Mouse (Mus musculus): ENCODE measurements around the gene Dynll1. TPM values are rescaled to one million over a fixed set of nuclear protein-coding genes. Genes with fewer than 3 reads are reported as not detected.
A peak's percentile ranks its signal among the peaks of the same experiment; 100 is the strongest.

The Dynll1 gene
- polyA plus RNA-seq, 1 experiment from 2014 or later = 1,317 TPM

GRCm38 (mm10) chr5:115271931-115272811 is 28.6 kb downstream of the Dynll1 start:
- no peaks in the 10 kb centered on the region for H3K36me3 ChIP-seq (ENCODE audit: insufficient read depth, low read length)
- H3K9ac ChIP-seq (replicated peaks; ENCODE audit: low read depth) = peak overlapping the region; percentile 99
- ATAC-seq = peak; percentile 63
- peaks cover 13% of the 10 kb centered on the region; the same call in 1 of the 2 replicates for H3K4me1 ChIP-seq (ENCODE audit: insufficient read depth, low read depth, low read length)
- WGBS = under 1% methylated on average over 64 of the region's 77 CpGs
- TF ChIP-seq CTCF (IDR thresholded peaks at IDR 0.05) = no peak
- no peak for TF ChIP-seq EP300 (IDR thresholded peaks at IDR 0.05)
- no peaks in the 10 kb centered on the region for H3K9me3 ChIP-seq (ENCODE audit: low read length)
- H3K4me2 ChIP-seq (replicated peaks; ENCODE audit: low read depth, low read length) = peak overlapping the region; percentile 68
- peak overlapping the region; percentile 99 for H3K4me3 ChIP-seq (ENCODE audit: low read depth, low read length)
- H3K27me3 ChIP-seq (replicated peaks; ENCODE audit: insufficient read depth, low read length) = no peaks in the 10 kb centered on the region
- peak overlapping the region; percentile 90 for H3K27ac ChIP-seq (ENCODE audit: low read length)
- DNase-seq (ENCODE audit: low spot score) = peak; percentile 72

DNA sequence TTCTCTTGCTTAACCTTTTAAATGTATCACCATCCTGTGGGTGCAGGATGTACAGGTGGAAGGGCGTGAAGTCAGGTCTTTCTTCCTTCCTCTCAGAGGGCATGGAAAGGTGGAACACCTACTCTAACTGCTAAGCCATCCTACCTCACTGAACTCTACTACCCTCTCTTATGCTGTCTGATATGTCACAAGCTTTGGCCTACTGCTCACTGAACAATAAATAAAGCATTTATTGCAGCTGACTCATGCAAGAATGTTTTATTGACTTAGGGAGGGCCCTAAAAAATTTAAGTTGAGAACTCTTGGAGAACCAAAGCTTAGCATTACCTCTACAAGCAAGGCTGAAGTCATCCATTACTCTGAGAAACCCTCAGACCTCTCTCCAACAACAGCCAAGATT is 30.8 kb downstream of the Dynll1 start:
- H3K4me1 ChIP-seq (ENCODE audit: insufficient read depth, low read depth, low read length) = peaks cover 13% of the 10 kb centered on the region; the same call in 1 of the 2 replicates
- no peak overlapping the region for H3K9ac ChIP-seq (replicated peaks; ENCODE audit: low read depth)
- H3K4me3 ChIP-seq (ENCODE audit: low read depth, low read length) = peak overlapping the region; percentile 99; the same call in 1 of the 2 replicates

GRCm38 (mm10) chr5:115268266-115268665 is 32.5 kb downstream of the Dynll1 start:
- ATAC-seq (no peak), DNase-seq (ENCODE audit: low spot score) (no peak)
- Histone ChIP-seq H3K36me3 (ENCODE audit: insufficient read depth, low read length) (no peaks in the 10 kb centered on the region), H3K4me2 (replicated peaks; ENCODE audit: low read depth, low read length) (no peak overlapping the region), H3K4me1 (ENCODE audit: insufficient read depth, low read depth, low read length) (peaks cover 13% of the 10 kb centered on the region; the same call in 1 of the 2 replicates), H3K27ac (ENCODE audit: low read length) (peak overlapping the region; percentile 15), H3K9ac (replicated peaks; ENCODE audit: low read depth) (no peak overlapping the region), H3K27me3 (replicated peaks; ENCODE audit: insufficient read depth, low read length) (no peaks in the 10 kb centered on the region), H3K9me3 (ENCODE audit: low read length) (no peaks in the 10 kb centered on the region), H3K4me3 (ENCODE audit: low read depth, low read length) (no peak overlapping the region)
- no peak for TF ChIP-seq CTCF (IDR thresholded peaks at IDR 0.05)
- TF ChIP-seq EP300 (IDR thresholded peaks at IDR 0.05) = no peak
- 46% methylated on average over 3 of the region's 3 CpGs for WGBS

More for the DNA sequence above, 30.8 kb downstream of the Dynll1 start:
- peak; percentile 9; the same call in 1 of the 2 replicates for ATAC-seq
- peak; percentile 75 for DNase-seq (ENCODE audit: low spot score)
- Histone ChIP-seq H3K27me3 (replicated peaks; ENCODE audit: insufficient read depth, low read length) (no peaks in the 10 kb centered on the region), H3K27ac (ENCODE audit: low read length) (no peak overlapping the region; the same call in 1 of the 2 replicates), H3K9me3 (ENCODE audit: low read length) (no peaks in the 10 kb centered on the region), H3K4me2 (replicated peaks; ENCODE audit: low read depth, low read length) (peak overlapping the region; percentile 68; the same call in 1 of the 2 replicates), H3K36me3 (ENCODE audit: insufficient read depth, low read length) (no peaks in the 10 kb centered on the region)
- WGBS = 68% methylated on average over 1 of the region's 1 CpGs
- TF ChIP-seq CTCF (IDR thresholded peaks at IDR 0.05) (no peak), EP300 (IDR thresholded peaks at IDR 0.05) (peak; percentile 27; the same call in 1 of the 2 replicates)

DNA sequence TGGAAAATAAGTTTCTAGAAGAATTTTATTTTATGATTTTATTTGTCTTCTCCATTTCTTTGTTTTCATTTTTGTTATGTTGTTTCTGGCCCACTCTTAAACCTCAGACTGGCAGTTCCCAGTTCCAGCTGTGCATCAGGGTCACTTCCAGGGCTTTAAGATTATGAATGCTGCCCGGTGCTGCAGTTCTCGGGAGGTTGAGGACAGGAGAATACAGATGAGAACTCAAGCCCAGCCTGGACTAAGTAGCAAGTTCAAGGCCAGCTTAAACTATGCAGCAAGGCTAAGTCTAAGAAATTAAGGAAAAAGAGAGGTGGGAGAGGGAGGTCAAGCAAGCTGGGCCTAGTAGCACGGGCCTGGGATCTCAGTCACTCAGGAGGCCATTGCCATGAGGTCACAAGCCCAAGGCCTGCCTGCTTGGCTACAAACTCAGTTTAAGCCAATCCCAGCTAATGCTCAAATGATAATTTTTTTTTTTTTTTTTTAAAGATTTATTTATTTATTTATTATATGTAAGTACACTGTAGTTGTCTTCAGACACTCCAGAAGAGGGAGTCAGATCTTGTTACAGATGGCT is 33.2 kb downstream of the Dynll1 start:
- no peaks in the 10 kb centered on the region for H3K36me3 ChIP-seq (ENCODE audit: insufficient read depth, low read length)
- ATAC-seq (no peak), DNase-seq (ENCODE audit: low spot score) (no peak)
- H3K9me3 ChIP-seq (ENCODE audit: low read length) = no peaks in the 10 kb centered on the region
- TF ChIP-seq CTCF (IDR thresholded peaks at IDR 0.05) = no peak
- no peak for TF ChIP-seq EP300 (IDR thresholded peaks at IDR 0.05)
- H3K9ac ChIP-seq (replicated peaks; ENCODE audit: low read depth) = no peak overlapping the region
- no peak overlapping the region for H3K4me3 ChIP-seq (ENCODE audit: low read depth, low read length)
- peaks cover 13% of the 10 kb centered on the region; the same call in 1 of the 2 replicates for H3K4me1 ChIP-seq (ENCODE audit: insufficient read depth, low read depth, low read length)
- 60% methylated on average over 3 of the region's 3 CpGs for WGBS
- H3K4me2 ChIP-seq (replicated peaks; ENCODE audit: low read depth, low read length) = no peak overlapping the region
- H3K27ac ChIP-seq (ENCODE audit: low read length) = peak overlapping the region; percentile 28
- H3K27me3 ChIP-seq (replicated peaks; ENCODE audit: insufficient read depth, low read length) = no peaks in the 10 kb centered on the region

GRCm38 (mm10) chr5:115266787-115267468 is 33.9 kb downstream of the Dynll1 start:
- WGBS = 42% methylated on average over 8 of the region's 8 CpGs
- Histone ChIP-seq H3K36me3 (ENCODE audit: insufficient read depth, low read length) (no peaks in the 10 kb centered on the region), H3K27ac (ENCODE audit: low read length) (no peak overlapping the region), H3K9ac (replicated peaks; ENCODE audit: low read depth) (no peak overlapping the region), H3K4me2 (replicated peaks; ENCODE audit: low read depth, low read length) (no peak overlapping the region), H3K27me3 (replicated peaks; ENCODE audit: insufficient read depth, low read length) (no peaks in the 10 kb centered on the region), H3K9me3 (ENCODE audit: low read length) (no peaks in the 10 kb centered on the region), H3K4me1 (ENCODE audit: insufficient read depth, low read depth, low read length) (peaks cover 13% of the 10 kb centered on the region; the same call in 1 of the 2 replicates), H3K4me3 (ENCODE audit: low read depth, low read length) (no peak overlapping the region)
- peak; percentile 79 for DNase-seq (ENCODE audit: low spot score)
- ATAC-seq = peak; percentile 40
- TF ChIP-seq EP300 (IDR thresholded peaks at IDR 0.05) (no peak), CTCF (IDR thresholded peaks at IDR 0.05) (no peak)

DNA sequence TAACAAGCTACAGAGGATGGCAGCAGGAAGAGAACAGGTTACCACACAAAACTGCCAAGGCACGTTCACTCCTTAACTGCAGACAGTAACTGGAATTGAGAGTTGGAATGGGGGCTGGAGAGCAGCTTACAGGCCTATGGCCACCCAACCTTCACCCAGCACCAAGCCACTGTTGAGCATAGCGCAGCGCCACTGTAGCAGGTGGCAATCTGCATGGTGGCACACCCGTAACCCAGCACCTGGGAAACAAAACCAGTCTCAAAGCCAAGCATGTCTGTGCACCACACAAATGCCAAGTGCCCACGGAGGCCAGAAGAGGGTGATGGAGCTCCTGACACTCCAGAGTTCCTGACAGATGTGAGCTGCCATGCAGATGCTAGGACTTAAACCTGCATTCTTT is 34.5 kb downstream of the Dynll1 start:
- no peak overlapping the region for H3K27ac ChIP-seq (ENCODE audit: low read length)
- no peaks in the 10 kb centered on the region for H3K36me3 ChIP-seq (ENCODE audit: insufficient read depth, low read length)
- TF ChIP-seq CTCF (IDR thresholded peaks at IDR 0.05) = no peak
- no peak for TF ChIP-seq EP300 (IDR thresholded peaks at IDR 0.05)
- H3K4me1 ChIP-seq (ENCODE audit: insufficient read depth, low read depth, low read length) = peaks cover 13% of the 10 kb centered on the region; the same call in 1 of the 2 replicates
- no peak overlapping the region for H3K4me2 ChIP-seq (replicated peaks; ENCODE audit: low read depth, low read length)
- 73% methylated on average over 5 of the region's 5 CpGs for WGBS
- DNase-seq (ENCODE audit: low spot score) (no peak), ATAC-seq (peak; percentile 34; the same call in 1 of the 2 replicates)
- H3K9ac ChIP-seq (replicated peaks; ENCODE audit: low read depth) = no peak overlapping the region
- H3K27me3 ChIP-seq (replicated peaks; ENCODE audit: insufficient read depth, low read length) = no peaks in the 10 kb centered on the region
- H3K9me3 ChIP-seq (ENCODE audit: low read length) = no peaks in the 10 kb centered on the region
- no peak overlapping the region for H3K4me3 ChIP-seq (ENCODE audit: low read depth, low read length)

Measured in lung, postnatal 0 days (tissue).